Mouse (Mus musculus): ENCODE results near the gene Soat1. TPM values are rescaled to one million over a fixed set of nuclear protein-coding genes. Genes with fewer than 3 reads are reported as not detected.

Gene Soat1
- polyA plus RNA-seq, 2 experiments = 19.1 to 23.1 TPM

DNA sequence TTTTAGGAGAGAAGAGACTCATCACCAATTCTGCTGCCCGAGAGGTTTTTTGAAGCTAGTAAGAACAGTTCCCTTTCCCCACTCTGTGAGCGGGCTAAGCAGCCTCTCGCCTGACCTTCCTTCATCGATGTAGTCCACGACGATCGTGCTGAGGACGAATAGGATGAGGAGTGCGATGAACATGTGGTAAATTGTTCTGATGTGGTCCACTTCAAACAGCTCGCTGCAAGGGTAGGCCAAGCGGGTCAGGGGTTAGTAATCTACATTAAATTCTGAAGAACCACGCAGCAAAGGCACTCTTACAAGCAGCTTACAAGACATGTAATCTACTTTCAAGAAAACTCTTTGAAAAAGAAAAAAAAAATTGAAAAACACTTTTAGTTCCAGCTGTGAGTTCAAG is 31.9 kb downstream of the Soat1 start:
- H3K4me2 ChIP-seq (replicated peaks; ENCODE audit: low read depth, low read length, severe bottlenecking) = no peak overlapping the region
- TF ChIP-seq POLR2A (IDR thresholded peaks at IDR 0.05; ENCODE audit: borderline replicate concordance, extremely low read depth, insufficient read depth, insufficient read length) = no peak
- no peak overlapping the region for H3K4me3 ChIP-seq (replicated peaks; ENCODE audit: low read length)
- 96% methylated on average over 12 of the region's 12 CpGs for WGBS
- ATAC-seq (ENCODE audit: low FRiP score, low read depth) (no peak), DNase-seq (ENCODE audit: low spot score) (no peak)
- no peak overlapping the region for H3K9ac ChIP-seq (ENCODE audit: low read depth, low read length, severe bottlenecking)
- no peaks in the 10 kb centered on the region for H3K9me3 ChIP-seq (ENCODE audit: control insufficient read depth, low read length)
- peaks cover 57% of the 10 kb centered on the region for H3K36me3 ChIP-seq (ENCODE audit: control insufficient read depth, insufficient read depth, low read length)
- no peaks in the 10 kb centered on the region for H3K27me3 ChIP-seq (ENCODE audit: control insufficient read depth, insufficient read depth, low read length)
- H3K27ac ChIP-seq (replicated peaks; ENCODE audit: low read depth, low read length) = no peak overlapping the region
- H3K4me1 ChIP-seq (ENCODE audit: control insufficient read depth, insufficient read depth, low read length) = no peaks in the 10 kb centered on the region

DNA sequence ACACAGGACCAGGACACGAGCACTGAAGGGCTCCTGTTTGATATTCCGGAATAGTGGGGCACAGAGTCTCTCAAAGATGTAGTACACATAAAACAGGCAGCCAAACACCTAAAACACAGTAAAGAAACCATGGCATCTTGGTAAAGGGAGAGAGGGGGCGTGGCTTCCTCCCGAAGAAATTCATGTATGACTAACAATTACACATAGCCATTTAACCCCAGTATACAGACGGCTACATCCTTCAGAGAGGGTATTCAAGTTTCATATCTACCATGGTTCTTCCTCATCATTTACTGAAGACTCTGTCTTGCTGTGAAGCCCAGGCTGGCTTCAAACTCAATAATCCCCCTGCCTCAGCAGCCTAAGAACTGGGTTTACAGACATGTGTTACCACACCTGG is 36.4 kb downstream of the Soat1 start:
- no peaks in the 10 kb centered on the region for H3K9me3 ChIP-seq (ENCODE audit: control insufficient read depth, low read length)
- ATAC-seq (ENCODE audit: low FRiP score, low read depth) (no peak), DNase-seq (ENCODE audit: low spot score) (no peak)
- no peaks in the 10 kb centered on the region for H3K27me3 ChIP-seq (ENCODE audit: control insufficient read depth, insufficient read depth, low read length)
- no peak overlapping the region for H3K27ac ChIP-seq (replicated peaks; ENCODE audit: low read depth, low read length)
- no peak overlapping the region for H3K9ac ChIP-seq (ENCODE audit: low read depth, low read length, severe bottlenecking)
- H3K36me3 ChIP-seq (ENCODE audit: control insufficient read depth, insufficient read depth, low read length) = peaks cover 76% of the 10 kb centered on the region
- H3K4me2 ChIP-seq (replicated peaks; ENCODE audit: low read depth, low read length, severe bottlenecking) = no peak overlapping the region
- TF ChIP-seq POLR2A (IDR thresholded peaks at IDR 0.05; ENCODE audit: borderline replicate concordance, extremely low read depth, insufficient read depth, insufficient read length) = no peak
- no peak overlapping the region for H3K4me3 ChIP-seq (replicated peaks; ENCODE audit: low read length)
- no peaks in the 10 kb centered on the region for H3K4me1 ChIP-seq (ENCODE audit: control insufficient read depth, insufficient read depth, low read length)
- 85% methylated on average over 5 of the region's 5 CpGs for WGBS

DNA sequence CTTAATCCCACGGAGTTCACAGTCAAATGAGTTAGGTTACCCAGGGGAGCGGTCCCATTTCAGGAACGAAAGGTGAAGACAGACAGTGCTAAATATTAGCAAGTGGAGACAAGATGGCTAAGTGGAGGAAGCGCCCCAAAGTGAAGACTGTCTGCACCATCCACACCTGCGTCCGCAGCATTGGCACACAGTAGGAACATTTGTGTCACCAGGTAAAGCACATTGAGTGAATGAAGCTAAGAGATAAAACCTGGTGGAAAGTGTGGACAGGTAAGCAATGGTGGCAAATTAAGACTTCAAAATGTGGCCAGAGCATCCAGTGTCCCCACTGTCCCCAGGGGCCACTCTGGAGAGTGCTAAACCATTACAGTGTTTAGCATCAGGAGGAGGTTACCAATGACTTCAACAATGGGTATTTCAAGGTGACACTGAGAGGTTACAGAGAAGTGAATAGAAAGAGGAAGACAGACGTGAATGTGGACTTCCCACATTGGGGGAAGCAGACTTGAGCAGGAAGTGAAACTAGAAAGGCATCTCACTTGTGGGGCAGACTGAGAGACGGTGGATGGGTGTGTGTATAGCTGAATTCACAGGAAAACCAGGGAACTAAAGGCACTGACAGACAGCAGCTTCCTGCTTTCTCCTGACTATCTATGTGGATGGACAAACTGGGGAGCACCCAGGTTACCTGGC is 37.0 kb downstream of the Soat1 start:
- no peaks in the 10 kb centered on the region for H3K27me3 ChIP-seq (ENCODE audit: control insufficient read depth, insufficient read depth, low read length)
- no peak for TF ChIP-seq POLR2A (IDR thresholded peaks at IDR 0.05; ENCODE audit: borderline replicate concordance, extremely low read depth, insufficient read depth, insufficient read length)
- H3K9me3 ChIP-seq (ENCODE audit: control insufficient read depth, low read length) = no peaks in the 10 kb centered on the region
- no peaks in the 10 kb centered on the region for H3K4me1 ChIP-seq (ENCODE audit: control insufficient read depth, insufficient read depth, low read length)
- no peak overlapping the region for H3K4me2 ChIP-seq (replicated peaks; ENCODE audit: low read depth, low read length, severe bottlenecking)
- no peak overlapping the region for H3K4me3 ChIP-seq (replicated peaks; ENCODE audit: low read length)
- no peak overlapping the region for H3K27ac ChIP-seq (replicated peaks; ENCODE audit: low read depth, low read length)
- no peak overlapping the region for H3K9ac ChIP-seq (ENCODE audit: low read depth, low read length, severe bottlenecking)
- ATAC-seq (ENCODE audit: low FRiP score, low read depth) (no peak), DNase-seq (ENCODE audit: low spot score) (no peak)
- 92% methylated on average over 8 of the region's 8 CpGs for WGBS
- peaks cover 81% of the 10 kb centered on the region for H3K36me3 ChIP-seq (ENCODE audit: control insufficient read depth, insufficient read depth, low read length)

DNA sequence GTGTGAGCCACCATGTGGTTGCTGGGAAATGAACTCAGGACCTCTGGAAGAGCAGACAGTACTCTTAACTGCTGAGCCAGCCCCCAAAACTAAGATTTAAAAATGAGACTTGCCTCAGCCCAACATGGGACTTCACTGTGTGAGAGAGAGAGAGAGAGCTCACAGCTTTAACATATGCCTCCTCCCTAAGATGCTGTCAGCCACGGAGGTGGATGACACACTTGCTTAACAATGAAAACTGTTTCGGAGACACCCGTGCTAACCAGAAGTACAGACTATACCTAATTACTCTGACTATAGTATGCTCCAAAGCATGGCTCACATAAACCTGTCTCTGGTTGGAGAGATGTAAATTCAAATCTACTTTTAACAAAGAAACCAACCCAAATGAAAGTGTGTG is 40.6 kb downstream of the Soat1 start:
- Histone ChIP-seq H3K9me3 (ENCODE audit: control insufficient read depth, low read length) (no peaks in the 10 kb centered on the region), H3K4me1 (ENCODE audit: control insufficient read depth, insufficient read depth, low read length) (no peaks in the 10 kb centered on the region), H3K36me3 (ENCODE audit: control insufficient read depth, insufficient read depth, low read length) (peaks cover 77% of the 10 kb centered on the region), H3K4me2 (replicated peaks; ENCODE audit: low read depth, low read length, severe bottlenecking) (no peak overlapping the region), H3K27me3 (ENCODE audit: control insufficient read depth, insufficient read depth, low read length) (no peaks in the 10 kb centered on the region), H3K9ac (ENCODE audit: low read depth, low read length, severe bottlenecking) (no peak overlapping the region), H3K27ac (replicated peaks; ENCODE audit: low read depth, low read length) (no peak overlapping the region), H3K4me3 (replicated peaks; ENCODE audit: low read length) (no peak overlapping the region)
- WGBS = 82% methylated on average over 3 of the region's 3 CpGs
- ATAC-seq (ENCODE audit: low FRiP score, low read depth) = no peak
- no peak for DNase-seq (ENCODE audit: low spot score)
- TF ChIP-seq POLR2A (IDR thresholded peaks at IDR 0.05; ENCODE audit: borderline replicate concordance, extremely low read depth, insufficient read depth, insufficient read length) = no peak

DNA sequence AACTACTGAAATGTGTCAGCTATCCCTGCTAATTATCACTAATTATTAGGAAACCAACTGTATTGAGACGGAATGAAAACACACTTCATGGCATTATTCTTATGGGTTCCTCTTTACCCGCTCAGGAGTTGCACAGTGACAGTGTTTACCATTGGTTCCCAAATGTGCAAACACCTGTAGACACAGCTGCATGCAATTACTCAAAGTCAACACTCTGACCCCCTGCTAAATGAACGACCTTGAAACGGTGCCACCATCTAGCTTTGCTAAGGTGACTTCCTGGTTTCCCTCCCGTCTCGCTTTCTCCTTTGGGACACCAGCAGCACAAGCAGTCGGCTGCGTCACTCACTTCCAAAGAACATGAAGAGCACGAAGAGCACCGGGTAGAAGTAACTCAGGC is 41.6 kb downstream of the Soat1 start:
- Histone ChIP-seq H3K4me3 (replicated peaks; ENCODE audit: low read length) (no peak overlapping the region), H3K27ac (replicated peaks; ENCODE audit: low read depth, low read length) (no peak overlapping the region), H3K4me1 (ENCODE audit: control insufficient read depth, insufficient read depth, low read length) (no peaks in the 10 kb centered on the region), H3K4me2 (replicated peaks; ENCODE audit: low read depth, low read length, severe bottlenecking) (no peak overlapping the region), H3K9me3 (ENCODE audit: control insufficient read depth, low read length) (no peaks in the 10 kb centered on the region), H3K9ac (ENCODE audit: low read depth, low read length, severe bottlenecking) (no peak overlapping the region), H3K36me3 (ENCODE audit: control insufficient read depth, insufficient read depth, low read length) (peaks cover 69% of the 10 kb centered on the region), H3K27me3 (ENCODE audit: control insufficient read depth, insufficient read depth, low read length) (no peaks in the 10 kb centered on the region)
- TF ChIP-seq POLR2A (IDR thresholded peaks at IDR 0.05; ENCODE audit: borderline replicate concordance, extremely low read depth, insufficient read depth, insufficient read length) = no peak
- ATAC-seq (ENCODE audit: low FRiP score, low read depth) = no peak
- no peak for DNase-seq (ENCODE audit: low spot score)
- 65% methylated on average over 10 of the region's 10 CpGs for WGBS

Measured in limb, embryonic 14.5 days (tissue).